Comparison of ENCODE assay signal across 8 mouse cellular contexts in genomic region chr9:35569571-35570534, GRCm38 (mm10). TPM values are rescaled to one million over a fixed set of nuclear protein-coding genes. Genes with fewer than 3 reads are reported as not detected.
DNase-seq lines count a peak whose midpoint lies in the region; ATAC-seq lines count a peak whose summit lies in the region.

TSS of gene Pate2 (plus strand) at chr9:35570284.
TSS of gene Hyls1 (minus strand) at chr9:35570398.

- peak within 1 kb of the TSS; percentile 67 for H3K4me2 ChIP-seq in hindbrain, embryonic 16.5 days (ENCODE audit: low read length)

- peak; percentile 98 for ATAC-seq in hindbrain, embryonic 16.5 days

- no peaks in the 10 kb centered on the region for H3K9me3 ChIP-seq in hindbrain, embryonic 16.5 days (ENCODE audit: control insufficient read depth, low read length)

- peaks cover 8% of the 10 kb centered on the region for H3K4me1 ChIP-seq in hindbrain, embryonic 16.5 days (ENCODE audit: control insufficient read depth, insufficient read depth, low read depth, low read length)

- peak within 1 kb of the TSS; percentile 80 for H3K9ac ChIP-seq in hindbrain, embryonic 16.5 days (ENCODE audit: low read depth, low read length)

- H3K27ac ChIP-seq in hindbrain, embryonic 16.5 days (ENCODE audit: low read depth, low read length): peak within 1 kb of the TSS; percentile 90
- H3K27ac ChIP-seq in macrophage: peak within 1 kb of the TSS; percentile 61

- H3K79me2 ChIP-seq in macrophage (ENCODE audit: inconsistent target): peaks cover 40% of the 10 kb centered on the region

- peak within 1 kb of the TSS; percentile 80 for H3K4me3 ChIP-seq in hindbrain, embryonic 16.5 days (ENCODE audit: low read length)
- H3K4me3 ChIP-seq in macrophage (ENCODE audit: inconsistent target): peak within 1 kb of the TSS; percentile 77

- WGBS in hindbrain, embryonic 16.5 days: under 1% methylated on average over 86 of the region's 86 CpGs
- under 1% methylated on average over 79 of the region's 86 CpGs for WGBS in macrophage (ENCODE audit: missing documents)

- H3K27me3 ChIP-seq in hindbrain, embryonic 16.5 days (replicated peaks; ENCODE audit: control insufficient read depth, insufficient read depth, low read length): peaks cover 6% of the 10 kb centered on the region

- DNase-seq in WW6 (ENCODE audit: low read depth, low spot score): peak; percentile 93
- peak; percentile 72 to 88 for DNase-seq in cerebellum, postnatal 4 days (ENCODE audit: low spot score in 2 of 2)
- DNase-seq in gastrocnemius, adult 18-20 months (ENCODE audit: low spot score): peak; percentile 94
- peak; percentile 91 to 92 for DNase-seq in left cerebral cortex, adult 18-20 months (ENCODE audit: low spot score in 2 of 2)
- peak; percentile 95 for DNase-seq in right cerebral cortex, adult 18-20 months
- peak; percentile 54 for DNase-seq in urinary bladder, postnatal 10 days (ENCODE audit: low spot score)

- peaks cover 10% of the 10 kb centered on the region for H3K36me3 ChIP-seq in hindbrain, embryonic 16.5 days (ENCODE audit: control insufficient read depth, insufficient read depth, low read length)
- H3K36me3 ChIP-seq in macrophage (ENCODE audit: inconsistent target): peaks cover 4% of the 10 kb centered on the region; the same call in 1 of the 2 replicates

RNA-seq across cellular contexts. Expression of gene Pate2, which starts in this region (rescaled TPM):
- total RNA-seq in gastrocnemius, adult 18-20 months (2021): not detected
- polyA plus RNA-seq in hindbrain, embryonic 16.5 days (2015; fragmentation: Nextera tagmentation; extraction: Ambion mirVana): 0.73 and 0.77 TPM in 2 replicates
- under 1 TPM; 0.93 to 0.98 TPM for total RNA-seq in left cerebral cortex, adult 18-20 months (2021)
- total RNA-seq in macrophage (2018; cell fraction: chromatin; rRNA removed): 1 to 10 TPM in 2 of 26 experiments, under 1 TPM in 6, not detected in 18; 0.36 to 1.9 (median 0.59) TPM
- under 1 TPM in 8 of 26 experiments, not detected in 18; 0.09 to 0.25 (median 0.15) TPM for total RNA-seq in macrophage (2018; cell fraction: cytosol; rRNA removed)
- total RNA-seq in macrophage (2018; cell fraction: nucleus; rRNA removed): under 1 TPM in 9 of 26 experiments, not detected in 17; 0.28 to 0.73 (median 0.45) TPM
- polyA plus RNA-seq in macrophage (2018): 0.23 TPM in 1 of 3 replicates, not detected in the others

RNA-seq across cellular contexts. Expression of gene Hyls1, which starts in this region (rescaled TPM):
- under 1 TPM; 0.80 to 0.95 TPM for total RNA-seq in gastrocnemius, adult 18-20 months (2021)
- polyA plus RNA-seq in hindbrain, embryonic 16.5 days (2015; fragmentation: Nextera tagmentation; extraction: Ambion mirVana): 14.8 and 17.6 TPM in 2 replicates
- 1 to 10 TPM; 9.0 to 9.1 TPM for total RNA-seq in left cerebral cortex, adult 18-20 months (2021)
- total RNA-seq in macrophage (2018; cell fraction: chromatin; rRNA removed): 1 to 10 TPM in 21 of 26 experiments, under 1 TPM in 5; 0.55 to 7.1 (median 1.9) TPM
- 1 to 10 TPM in 18 of 26 experiments, under 1 TPM in 8; 0.28 to 2.4 (median 1.4) TPM for total RNA-seq in macrophage (2018; cell fraction: cytosol; rRNA removed)
- 10 to 100 TPM in 1 of 26 experiments, 1 to 10 TPM in 16, under 1 TPM in 9; 0.37 to 10.1 (median 1.9) TPM for total RNA-seq in macrophage (2018; cell fraction: nucleus; rRNA removed)
- 1.7 to 3.0 TPM (median 2.2 TPM) in 3 replicates for polyA plus RNA-seq in macrophage (2018)

Comparison
In these comparisons a context has a peak if more than half of its experiments do, and no peak if none do; other contexts are left out.
1. Peak in every context shown above with its lines: DNase-seq, ATAC-seq, H3K4me3 ChIP-seq and H3K27ac ChIP-seq.
2. RNA of gene Hyls1 (total RNA-seq): 9.0 to 9.1 TPM in left cerebral cortex, adult 18-20 months; 0.80 to 0.95 TPM in gastrocnemius, adult 18-20 months; every median in the first group is over 4 times any median in the second.
3. Peak in DNase-seq in gastrocnemius, adult 18-20 months; RNA of the genes that start here not detected or under 1 TPM.